Mouse (Mus musculus) cerebellum, adult 9-11 months (tissue): ENCODE measurements around the gene Tmem59.
A peak's percentile ranks its signal among the peaks of the same experiment; 100 is the strongest.

Experiments
- DNase-seq: peaks from one replicate; pipeline ENCODE4 v3.0.0; 2022

Tmem59 gene

DNA sequence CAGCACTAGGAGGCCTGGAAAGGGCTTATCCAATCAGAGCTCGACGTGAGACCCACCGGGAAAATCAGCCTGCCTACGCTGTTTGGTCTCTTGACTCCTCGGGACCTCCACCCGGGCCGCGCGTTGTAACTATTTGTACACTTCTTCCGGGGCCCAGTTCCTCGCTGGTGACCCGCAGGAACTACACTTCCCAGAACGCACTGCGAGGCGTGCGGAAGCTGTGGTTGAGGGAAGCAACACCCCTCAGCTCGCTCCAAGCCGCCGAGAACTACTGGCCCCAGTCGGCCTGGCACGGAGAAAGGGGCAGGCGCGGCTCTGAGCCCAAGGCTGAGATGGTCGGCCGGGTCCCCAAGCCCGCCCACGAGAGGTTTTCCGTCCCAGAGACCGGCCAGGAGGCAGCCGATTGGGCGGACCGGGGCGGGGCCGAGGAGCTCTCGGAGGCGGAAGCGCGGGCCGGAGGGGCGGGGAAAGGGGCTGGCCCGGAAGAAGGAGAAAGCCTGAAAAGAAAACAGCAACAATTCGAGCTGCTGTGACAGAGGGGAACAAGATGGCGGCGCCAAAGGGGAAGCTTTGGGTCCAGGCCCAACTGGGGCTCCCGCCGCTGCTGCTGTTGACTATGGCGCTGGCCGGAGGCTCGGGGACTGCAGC lies at the start of gene Tmem59:
Tmem59 (plus strand) TSS at position 218 of the 648 bp plus-strand sequence.
- DNase-seq, result peak; percentile 99

DNA sequence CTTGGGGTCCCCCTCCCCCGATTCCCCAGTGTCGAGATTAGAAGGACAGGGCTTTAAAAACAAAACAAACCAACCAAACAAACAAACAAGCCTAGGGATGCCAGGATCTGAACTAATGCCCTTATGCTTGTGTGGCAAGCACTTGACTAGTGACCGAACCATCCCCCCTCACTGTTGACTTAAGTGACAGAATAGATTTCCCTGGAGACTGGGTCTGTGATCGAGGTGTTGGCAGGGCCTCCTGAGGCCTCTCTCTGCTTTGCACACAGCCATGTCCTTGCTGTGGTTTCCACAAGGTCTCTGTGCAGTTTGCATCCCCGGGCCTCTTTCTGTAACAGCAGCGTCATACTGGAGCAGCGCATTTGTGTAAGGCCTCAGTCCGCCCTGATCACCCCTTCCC lies 48.8 kb upstream of the Tmem59 start:
- no peak for DNase-seq

DNA sequence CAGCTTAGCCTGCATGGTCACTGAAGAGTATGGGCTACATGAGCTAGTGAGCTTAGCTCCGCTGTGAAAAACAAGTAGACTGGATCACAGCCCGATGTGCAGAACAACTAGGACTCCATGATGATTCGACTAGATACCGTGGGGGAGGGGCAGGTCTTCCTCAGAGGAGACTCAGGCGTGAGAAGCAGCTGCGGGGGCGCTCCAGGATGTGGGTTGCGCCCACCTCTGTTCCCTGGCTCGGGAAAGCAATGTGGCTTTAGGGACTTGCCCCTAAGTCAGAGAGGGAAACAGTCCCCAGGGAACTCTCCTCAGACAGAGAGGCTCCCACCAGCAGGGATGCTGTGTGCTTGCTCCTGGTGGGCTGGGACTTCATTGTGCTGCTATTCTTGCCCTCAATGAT lies 47.7 kb upstream of the Tmem59 start:
- no peak for DNase-seq

DNA sequence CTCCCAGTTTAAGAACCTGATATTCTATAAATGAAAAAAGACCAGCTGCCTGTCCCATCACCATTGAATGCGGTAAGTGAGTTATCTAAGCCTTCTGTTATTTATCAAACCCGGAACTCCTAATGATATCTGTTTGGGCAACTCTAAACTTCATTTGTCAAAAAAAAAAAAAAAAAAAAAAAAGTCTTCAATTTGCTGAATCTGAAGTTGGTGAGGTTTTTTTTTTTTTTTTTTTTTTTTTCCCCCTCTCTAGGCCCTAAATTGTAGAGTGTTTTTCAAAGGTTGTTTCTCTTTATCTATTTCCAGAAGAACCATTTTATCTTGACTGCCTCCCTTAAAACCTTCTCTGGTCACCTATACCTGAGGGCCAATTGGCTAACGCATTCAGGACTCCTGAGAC lies 43.3 kb upstream of the Tmem59 start:
- DNase-seq, result no peak

DNA sequence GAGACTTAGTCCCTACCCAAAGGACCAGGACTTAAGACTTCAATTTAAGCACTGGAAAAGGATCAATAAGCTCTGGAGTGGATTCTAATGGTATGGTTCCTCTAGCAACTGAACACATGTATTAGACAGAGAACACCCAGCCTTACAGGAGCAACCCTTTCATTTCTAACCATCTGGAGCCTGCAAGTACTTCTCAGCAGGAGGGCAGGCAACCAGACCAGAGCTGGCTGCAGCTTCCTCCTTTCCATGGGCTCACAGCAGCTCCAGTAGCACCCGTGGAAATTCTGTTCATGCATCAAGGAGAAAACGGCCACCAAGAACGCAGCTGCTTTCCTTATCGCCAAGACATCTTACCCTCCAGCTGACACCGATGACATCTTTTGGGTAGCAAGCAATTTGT lies 42.5 kb upstream of the Tmem59 start:
- no peak for DNase-seq

DNA sequence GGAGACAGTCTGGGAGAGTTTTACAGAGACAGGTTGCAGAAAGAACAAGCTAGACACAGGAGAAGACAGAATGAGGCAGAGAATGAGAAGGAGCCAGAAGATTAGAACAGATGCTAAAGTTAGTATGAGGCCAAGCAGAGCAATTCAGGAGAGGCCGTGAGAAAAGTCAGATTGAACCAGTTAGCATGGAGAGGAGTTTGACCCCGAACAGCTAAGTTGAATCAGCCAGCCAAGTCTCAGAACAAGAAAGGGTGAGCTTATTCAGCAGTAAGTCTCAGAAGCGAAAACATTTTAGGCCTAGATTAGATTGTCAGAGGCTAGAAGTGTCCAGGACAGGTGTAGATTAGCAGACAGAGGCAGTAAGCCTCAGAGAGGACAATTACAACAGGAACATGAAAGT lies 41.7 kb upstream of the Tmem59 start:
- no peak for DNase-seq

DNA sequence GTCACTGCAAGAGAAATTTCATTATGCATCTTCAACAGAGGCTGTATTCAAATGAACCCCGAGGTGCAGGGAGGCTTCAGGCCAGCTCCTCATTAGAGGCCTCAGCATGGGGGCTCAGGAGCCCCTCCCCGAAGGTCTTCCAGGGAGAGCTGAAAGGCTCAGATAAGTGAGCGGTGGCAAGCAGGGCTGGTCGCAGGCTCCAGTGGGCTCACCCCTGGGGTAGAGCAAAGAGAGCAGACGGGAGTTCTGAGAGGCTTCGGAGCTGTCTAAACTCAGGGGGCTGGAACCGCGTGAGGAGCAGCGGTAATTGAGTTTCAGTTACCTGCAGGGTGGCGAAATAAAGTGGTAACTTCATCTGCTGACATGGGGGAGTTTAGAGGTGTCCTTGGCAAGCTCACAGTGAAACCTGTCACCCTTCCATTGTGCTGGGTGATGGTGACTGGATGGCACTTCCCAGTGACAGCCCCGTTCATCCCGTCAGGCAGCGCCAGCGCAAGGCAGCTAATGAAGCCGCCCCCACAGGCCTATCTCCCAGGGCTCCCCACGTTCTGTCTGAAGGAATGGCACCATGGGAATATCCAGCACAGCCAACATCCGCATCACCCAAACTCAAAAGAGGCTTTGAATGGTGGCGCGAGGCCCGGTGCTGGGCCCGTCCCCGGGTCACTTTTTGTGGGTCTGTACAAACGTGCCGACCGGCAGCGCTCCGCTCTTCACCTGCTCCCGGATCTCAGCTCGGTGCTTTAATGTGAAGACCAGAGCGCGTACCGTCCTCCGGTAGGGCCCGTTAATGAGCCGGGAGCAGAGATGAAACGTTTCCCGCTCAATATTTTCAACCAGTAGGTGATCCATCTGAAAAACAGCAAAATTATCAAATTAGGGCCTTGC lies 39.0 kb upstream of the Tmem59 start:
- DNase-seq, result no peak

DNA sequence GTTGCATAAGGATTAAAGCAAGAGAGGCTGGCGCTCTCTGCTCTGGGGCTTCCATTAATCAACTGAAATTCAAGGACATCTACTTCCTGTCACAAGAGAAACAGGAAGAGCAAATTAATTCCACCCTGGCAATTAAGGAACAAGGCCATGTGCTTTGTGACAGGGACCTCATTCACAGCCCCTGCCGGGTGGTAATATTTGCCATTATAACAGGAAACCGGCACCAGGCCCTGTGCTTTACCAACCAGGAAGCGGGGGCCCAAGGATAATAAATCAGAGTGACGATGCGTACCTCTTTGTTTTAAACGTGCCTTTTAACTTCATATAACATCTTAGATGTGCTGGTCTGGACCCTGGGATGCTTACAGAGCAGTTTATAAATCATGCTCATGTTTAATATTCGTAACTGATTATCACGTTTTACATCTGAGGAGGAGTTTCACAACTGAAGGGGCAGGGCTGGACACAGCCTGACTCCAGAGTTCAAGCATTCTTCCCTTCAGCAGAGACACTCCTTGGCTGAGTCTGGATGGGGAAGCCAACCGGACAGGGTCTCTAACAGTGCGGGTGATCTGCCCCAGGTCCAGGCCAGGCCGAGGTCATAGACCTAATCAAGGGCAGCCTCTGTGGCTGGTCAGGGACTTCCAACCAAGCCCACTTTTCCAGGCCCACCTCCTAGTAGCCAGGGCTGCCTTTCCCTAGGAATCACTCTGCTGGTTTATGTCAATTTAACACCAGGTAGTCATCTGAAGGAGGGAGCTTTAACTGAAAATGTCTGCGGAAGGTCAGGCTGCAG lies 38.2 kb upstream of the Tmem59 start:
- no peak for DNase-seq

DNA sequence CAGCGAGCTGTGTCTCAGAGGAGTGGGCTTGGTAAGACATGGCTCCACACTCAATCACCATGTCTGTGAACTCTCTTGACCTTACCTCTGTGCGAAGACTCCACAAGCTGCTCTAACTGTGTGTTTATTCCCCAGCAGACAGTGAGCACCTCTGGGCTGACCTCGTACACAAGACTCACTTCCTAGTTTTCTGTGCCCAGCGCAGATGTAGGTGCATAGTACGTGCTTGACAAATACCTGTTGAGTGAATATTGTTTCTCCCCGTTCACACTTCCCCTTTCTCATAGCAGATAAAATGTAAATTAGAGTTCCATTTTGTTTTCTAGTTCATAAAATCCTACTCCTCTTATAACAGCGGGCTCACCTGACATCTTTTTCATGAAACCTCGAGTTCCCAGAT lies 34.7 kb upstream of the Tmem59 start:
- DNase-seq, result no peak

DNA sequence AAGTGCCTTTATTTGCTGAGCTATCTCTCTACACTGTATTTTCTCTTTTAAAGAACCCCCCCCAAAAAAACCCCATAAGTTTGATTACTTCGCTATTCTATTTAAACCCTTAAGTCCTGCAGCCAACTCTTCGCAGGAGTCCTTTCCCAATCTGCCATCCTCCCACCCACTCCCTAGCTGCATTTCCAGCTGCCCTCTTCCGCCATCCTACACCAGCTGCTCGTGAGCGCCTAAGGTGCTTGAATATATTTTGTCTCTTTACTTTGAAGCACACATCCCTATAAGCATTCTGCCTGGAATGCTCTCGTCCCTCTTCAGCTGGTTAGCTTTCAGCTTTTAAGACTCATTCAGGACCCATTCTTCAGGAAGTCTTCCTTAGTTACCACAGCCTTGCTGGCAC lies 27.2 kb upstream of the Tmem59 start:
- DNase-seq, result no peak

DNA sequence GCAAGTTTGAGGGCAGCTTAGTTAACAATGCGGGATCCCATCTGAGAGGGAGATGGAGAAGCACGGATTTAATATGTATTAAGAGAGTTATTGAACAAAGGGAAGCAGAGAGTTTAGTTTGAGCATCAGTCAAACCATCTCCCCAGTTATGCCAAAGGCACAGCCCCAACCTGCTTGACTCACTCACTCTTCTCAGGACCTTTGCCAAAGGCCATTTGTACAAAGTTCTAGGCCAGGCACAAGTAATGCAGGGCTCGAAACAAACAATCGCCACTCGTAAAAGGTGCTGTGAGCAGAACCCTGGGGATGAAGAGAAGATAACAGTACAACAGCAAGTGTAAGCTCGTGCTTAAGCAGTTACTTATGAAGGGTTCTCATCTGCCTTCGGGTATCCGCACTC lies 25.6 kb upstream of the Tmem59 start:
- no peak for DNase-seq

DNA sequence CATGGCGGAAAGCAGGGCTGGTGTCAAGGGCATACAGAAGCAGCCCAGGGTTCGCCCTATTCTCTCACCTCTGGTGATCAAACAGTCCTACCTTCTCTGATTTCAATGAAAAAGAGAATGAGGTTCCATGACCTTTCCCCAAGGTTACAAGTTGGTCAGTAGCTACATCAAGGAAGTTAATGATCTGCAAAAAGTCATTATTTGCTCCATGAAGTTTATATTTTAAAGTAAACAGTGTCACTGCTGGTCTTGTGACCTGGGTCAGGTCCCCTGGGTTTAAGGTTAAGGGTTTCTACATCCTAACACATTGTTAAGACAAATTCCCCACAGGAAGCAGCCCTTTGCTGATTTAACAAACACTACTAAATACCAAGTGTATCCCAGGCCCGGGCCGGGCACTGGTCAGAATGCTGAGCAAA lies 21.2 kb upstream of the Tmem59 start:
- DNase-seq, result no peak

DNA sequence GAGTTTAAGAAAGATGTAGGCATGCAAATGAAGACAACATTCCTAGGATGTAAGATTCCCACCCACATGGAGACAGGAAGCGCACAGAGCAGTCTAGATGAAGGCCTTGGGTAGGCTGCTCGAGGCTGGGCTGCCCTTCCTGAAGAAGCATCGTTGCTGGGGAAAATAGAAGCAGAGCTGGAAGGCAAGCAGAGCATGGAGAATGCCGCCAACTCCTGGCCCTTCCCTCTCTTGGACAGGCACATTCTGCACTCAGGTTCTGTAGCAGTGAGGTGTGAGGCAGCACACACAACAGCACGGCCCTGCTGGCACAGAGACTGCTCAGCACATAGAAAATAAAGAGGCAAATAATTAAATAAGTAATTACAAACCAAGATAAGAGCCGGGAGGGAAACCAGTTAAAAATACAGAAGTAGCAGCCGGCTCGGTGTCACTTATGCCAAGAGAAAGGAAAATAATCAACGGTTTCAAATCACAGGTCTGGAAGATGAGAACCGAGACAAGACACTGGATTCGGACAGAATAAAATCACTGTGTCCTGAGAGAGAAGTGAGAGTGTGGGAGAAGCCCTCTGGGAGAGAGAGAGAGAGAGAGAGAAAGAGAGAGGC lies 18.9 kb upstream of the Tmem59 start:
- no peak for DNase-seq

DNA sequence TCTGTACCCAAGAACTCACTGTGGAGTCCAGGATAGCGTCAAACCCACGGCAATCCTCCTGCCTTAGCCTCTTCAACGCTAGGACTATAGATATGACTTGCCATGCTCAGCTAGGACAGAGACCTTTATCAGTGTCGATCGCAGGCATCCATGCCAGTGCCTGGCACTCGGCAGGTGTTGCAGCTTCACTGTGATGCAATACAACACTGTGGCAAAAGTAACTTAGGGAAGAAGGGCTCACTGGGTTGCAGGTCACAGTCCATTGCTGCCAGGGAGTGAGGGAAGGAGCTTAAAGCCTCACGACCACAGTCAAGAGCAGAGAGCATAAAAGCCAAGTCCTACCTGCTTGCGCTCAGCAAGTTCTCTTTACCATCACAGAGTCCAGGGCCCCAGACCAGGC lies 18.0 kb upstream of the Tmem59 start:
- no peak for DNase-seq

DNA sequence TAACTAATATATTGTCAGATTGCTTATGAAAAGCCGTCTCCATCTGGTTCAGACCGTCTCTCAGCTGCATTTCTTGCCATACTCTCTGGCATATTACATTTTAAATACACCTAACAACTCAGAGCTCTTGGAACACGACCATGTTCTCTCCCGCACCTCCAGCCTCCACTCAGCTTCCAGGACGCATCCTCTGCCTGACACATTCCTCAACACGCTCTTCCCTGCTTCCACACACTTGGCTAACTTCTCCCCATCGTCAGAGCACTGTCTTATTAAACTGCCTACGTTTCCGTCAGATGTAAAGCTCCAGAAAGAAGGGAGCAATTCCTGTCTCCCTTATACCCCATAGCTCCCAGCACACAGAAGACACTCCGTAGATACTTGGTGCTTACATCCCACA lies 14.9 kb upstream of the Tmem59 start:
- DNase-seq, result no peak

DNA sequence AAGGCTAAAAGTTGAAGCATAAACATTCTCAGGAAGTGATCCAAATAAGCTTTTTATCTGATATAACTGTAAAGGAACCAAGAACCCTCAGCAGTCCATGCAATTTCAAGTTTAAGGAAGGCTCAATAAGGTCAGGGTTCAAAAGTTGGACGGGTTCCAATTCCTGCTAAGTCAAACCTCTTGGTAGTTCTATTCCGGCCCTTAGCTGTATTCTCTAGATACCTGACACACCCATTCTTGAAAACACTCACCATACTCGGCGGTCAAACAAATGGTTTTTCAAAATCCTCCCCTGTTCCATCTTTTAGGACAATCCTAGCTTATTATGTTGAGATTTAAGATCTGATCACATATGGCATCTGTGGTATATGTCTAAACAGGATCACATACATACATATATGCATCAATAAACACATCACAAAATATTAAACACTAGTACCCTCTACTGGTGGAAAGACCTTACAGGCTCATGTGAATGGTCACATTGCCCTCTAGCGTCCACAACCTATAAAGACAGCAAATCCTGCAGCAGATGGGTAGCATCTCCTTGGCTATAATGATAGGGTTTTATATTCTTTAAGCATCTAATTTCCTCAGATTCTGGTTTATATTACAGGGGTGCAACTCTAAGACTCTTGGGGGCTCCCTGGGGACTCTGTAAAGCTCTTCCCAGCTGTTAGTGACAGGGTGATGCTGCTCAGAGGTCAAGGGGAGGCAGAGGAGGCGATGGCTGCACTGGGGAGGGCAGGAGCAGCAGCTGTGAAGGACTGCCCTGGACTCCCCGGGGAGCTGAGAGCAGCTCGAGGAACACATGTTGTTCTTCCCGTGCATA lies 14.2 kb upstream of the Tmem59 start:
- DNase-seq, result peak; percentile 78

DNA sequence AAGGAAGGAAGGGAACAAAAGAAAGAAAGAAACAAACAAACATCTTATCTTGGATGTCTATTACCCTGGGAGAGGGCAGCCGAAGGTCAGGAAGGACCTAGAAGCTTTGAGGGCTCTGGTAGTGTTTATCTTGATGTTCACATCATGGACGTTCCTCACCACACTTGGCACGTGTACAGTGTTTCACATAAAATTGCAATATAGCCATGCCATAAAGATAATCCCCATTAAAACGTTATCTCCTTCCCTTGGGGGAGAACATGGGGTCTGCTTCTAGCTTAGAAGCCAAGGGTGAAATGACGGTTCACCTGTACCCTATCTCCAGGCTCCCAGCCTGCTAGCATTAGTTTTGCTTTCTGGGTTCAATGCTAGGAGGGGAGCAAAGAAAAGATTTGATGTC lies 11.5 kb upstream of the Tmem59 start:
- no peak for DNase-seq

DNA sequence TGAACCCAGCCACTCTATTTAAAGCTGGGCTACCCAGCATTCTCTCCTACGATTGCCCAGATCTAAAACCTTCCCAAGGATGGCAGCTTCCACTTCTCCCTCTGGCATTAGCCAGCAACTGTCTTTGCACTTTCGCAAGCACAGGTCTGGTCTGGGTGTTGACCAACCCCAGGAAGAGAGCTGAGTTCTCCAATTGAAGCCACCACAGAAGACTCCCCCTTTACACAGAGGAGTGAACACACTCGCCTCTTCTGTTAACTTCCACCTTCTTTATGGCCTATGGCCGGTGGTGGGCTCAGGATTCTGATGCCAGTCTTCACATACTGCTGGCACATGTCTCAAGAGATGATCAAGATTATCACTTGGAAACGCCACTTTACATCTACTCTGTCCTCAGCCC lies 10.4 kb upstream of the Tmem59 start:
- DNase-seq, result no peak

DNA sequence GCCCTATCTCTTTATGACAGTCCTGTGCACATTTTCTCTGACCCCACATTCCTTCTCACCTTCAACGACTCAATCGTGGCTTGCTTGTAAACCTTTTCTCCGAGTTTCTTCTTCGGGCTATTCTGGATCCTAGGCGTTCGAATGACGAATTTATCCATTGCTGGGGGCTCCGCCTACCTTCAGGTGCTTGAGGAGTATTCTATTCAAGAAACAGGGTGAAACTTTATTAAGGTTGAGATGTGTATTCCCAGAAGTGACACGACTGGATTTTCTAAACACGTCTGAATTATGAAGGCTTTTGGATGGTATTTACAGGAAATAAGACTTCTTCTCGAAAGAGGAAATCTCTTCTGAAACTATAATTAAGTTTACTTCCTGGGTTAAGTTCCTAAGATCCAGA lies 693 bp upstream of the Tmem59 start:
- peak; percentile 29 for DNase-seq

DNA sequence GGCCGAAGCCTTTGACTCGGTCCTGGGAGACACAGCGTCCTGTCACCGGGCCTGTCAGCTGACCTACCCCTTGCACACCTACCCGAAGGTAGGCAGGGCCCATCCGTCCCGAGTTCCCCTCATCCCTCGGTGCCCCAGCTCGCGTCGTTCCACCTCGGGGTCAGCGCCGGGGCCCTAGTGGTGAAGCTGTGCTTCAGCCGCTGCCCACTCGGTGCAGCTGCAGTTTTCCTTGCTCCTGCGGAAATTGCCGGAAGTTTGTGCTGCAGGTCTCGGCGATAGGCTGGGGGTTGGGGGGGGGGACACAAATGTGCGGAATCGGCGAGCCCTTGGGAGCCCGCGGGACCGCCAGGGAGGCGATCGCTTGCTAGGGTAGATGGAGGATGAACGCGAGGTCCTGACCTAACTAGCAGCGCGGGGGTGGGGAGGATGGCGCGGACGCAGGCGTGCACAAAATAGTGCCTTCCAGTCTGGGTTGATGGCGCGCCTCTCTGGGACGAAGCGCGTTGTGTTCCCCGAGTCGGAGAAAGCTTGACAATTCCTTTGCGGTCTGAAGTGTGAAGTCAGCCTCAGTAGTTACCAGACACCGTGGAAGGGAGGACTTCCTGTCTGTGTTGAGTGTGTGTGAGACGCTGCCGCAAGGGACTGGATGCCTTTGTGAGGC lies 761 bp downstream of the Tmem59 start, which contains the start of gene Tceanc2:
Tceanc2 (minus strand) TSS at position 287 of the 661 bp plus-strand sequence.
- DNase-seq, result peak; percentile 67

DNA sequence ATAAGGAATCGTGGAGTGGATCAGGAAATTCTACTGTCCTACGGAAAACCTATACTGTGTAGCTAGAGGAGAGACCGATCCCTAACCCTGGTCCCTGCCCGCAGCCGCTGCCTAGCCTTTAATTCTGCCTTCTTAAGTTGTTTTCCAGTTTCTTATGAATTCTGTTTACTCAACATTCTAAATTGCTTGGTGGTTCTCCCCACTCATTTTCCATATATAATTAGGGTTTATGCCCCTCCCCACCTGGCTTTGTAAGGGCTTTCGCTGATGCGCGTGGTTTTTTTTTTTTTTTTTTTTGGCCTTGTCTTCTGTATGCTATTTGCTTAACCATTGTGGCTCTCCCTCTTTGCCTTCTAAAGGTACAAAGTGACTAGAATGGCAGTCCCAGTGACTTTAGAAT lies 1.4 kb downstream of the Tmem59 start:
- no peak for DNase-seq

DNA sequence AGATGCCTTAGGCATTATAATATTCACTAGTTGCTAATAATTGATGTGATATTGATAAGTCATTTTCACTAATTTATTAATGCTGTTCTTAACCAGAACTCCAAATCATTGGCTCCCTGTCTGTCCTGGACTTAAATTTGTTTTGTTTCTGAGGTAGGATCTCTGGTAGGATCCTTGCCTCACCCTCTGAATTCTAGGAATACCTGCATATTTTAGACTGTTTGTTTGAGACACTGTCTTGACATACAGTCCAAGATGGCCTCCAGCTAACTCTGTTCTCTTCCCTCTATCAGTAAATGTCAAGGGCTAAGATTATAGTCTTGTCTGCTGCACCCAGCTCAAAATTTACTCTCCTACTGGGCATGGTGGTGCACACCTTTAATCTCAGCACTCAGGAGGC lies 2.5 kb downstream of the Tmem59 start:
- no peak for DNase-seq
